Mouse (Mus musculus) hindbrain, embryonic 13.5 days (tissue): ENCODE measurements around the gene Spata45. TPM values are rescaled to one million over a fixed set of nuclear protein-coding genes. Genes with fewer than 3 reads are reported as not detected.
A peak's percentile ranks its signal among the peaks of the same experiment; 100 is the strongest.

ENCODE experiments used
- ATAC-seq: fragments of 200-750 bp; cut with Nextera tagmentation; 2 replicates; pipeline ENCODE4 v1.8.0; 2017; ENCODE audit warnings: moderate TSS enrichment; ENCODE audit not compliant: low FRiP score
- H3K27ac ChIP-seq: fragments of 300-500 bp; sonication (generic); 2 replicates; pipeline ENCODE4 v1.5.1; 2015; ENCODE audit warnings: inconsistent platforms, mild to moderate bottlenecking, moderate library complexity
- H3K27me3 ChIP-seq: fragments of 300-500 bp; sonication (generic); 2 replicates; pipeline ENCODE4 v1.6.1; 2015; ENCODE audit warnings: mild to moderate bottlenecking, inconsistent platforms
- H3K36me3 ChIP-seq: fragments of 300-500 bp; sonication (generic); 2 replicates; pipeline ENCODE4 v1.6.1; 2015; ENCODE audit warnings: mild to moderate bottlenecking, inconsistent platforms
- H3K4me1 ChIP-seq: fragments of 300-500 bp; sonication (generic); replicated peaks from 2 replicates; pipeline ENCODE4 v1.6.1; 2015; ENCODE audit warnings: inconsistent platforms
- H3K4me2 ChIP-seq: fragments of 300-500 bp; sonication (generic); 2 replicates; pipeline ENCODE4 v1.6.1; 2015; ENCODE audit warnings: inconsistent platforms, mild to moderate bottlenecking, moderate library complexity
- H3K4me3 ChIP-seq: fragments of 300-500 bp; sonication (generic); 2 replicates; pipeline ENCODE4 v1.5.1; 2015; ENCODE audit warnings: mild to moderate bottlenecking, inconsistent platforms
- H3K9ac ChIP-seq: fragments of 300-500 bp; sonication (generic); 2 replicates; pipeline ENCODE4 v1.6.1; 2015; ENCODE audit warnings: mild to moderate bottlenecking, inconsistent platforms
- H3K9me3 ChIP-seq: fragments of 300-500 bp; sonication (generic); 2 replicates; pipeline ENCODE4 v1.6.1; 2016; ENCODE audit warnings: inconsistent platforms
- WGBS: fragments of 180-500 bp; shearing (Covaris S2); methylation state at CpG from one replicate; pipeline ENCODE4 v1.1.7; 2015; 5-methylcytosine and 5-hydroxymethylcytosine counted together
- polyA plus RNA-seq: library from polyadenylated mRNA; unstranded; fragments of >200 nt; fragmentation: Nextera tagmentation; extraction: Ambion mirVana; gene quantifications from 2 replicates; pipeline ENCODE4 v1.2.1, GENCODE M21; 2015

Gene Spata45
- polyA plus RNA-seq, 1 experiment from 2014 or later: not detected

- Histone ChIP-seq H3K9ac (no peak overlapping the region), H3K9me3 (no peaks in the 10 kb centered on the region), H3K4me1 (no peaks in the 10 kb centered on the region), H3K4me2 (no peak overlapping the region), H3K36me3 (no peaks in the 10 kb centered on the region), H3K4me3 (no peak overlapping the region), H3K27me3 (no peaks in the 10 kb centered on the region), H3K27ac (no peak overlapping the region)
- no peak for ATAC-seq
- 71% methylated on average over 7 of the region's 7 CpGs for WGBS
Observed at GRCm38 (mm10) chr1:191046231-191046824, 9.9 kb downstream of the Spata45 start.

- no peak overlapping the region for H3K27ac ChIP-seq
- H3K9me3 ChIP-seq: no peaks in the 10 kb centered on the region
- no peak overlapping the region for H3K4me2 ChIP-seq
- H3K4me3 ChIP-seq: no peak overlapping the region
- no peaks in the 10 kb centered on the region for H3K36me3 ChIP-seq
- no peak overlapping the region for H3K9ac ChIP-seq
- WGBS: 90% methylated on average over 3 of the region's 3 CpGs
- ATAC-seq: no peak
- no peaks in the 10 kb centered on the region for H3K4me1 ChIP-seq
- H3K27me3 ChIP-seq: no peaks in the 10 kb centered on the region
Observed at GRCm38 (mm10) chr1:191053555-191053954, 17.1 kb downstream of the Spata45 start.

- ATAC-seq: no peak
- H3K4me2 ChIP-seq: no peak overlapping the region
Observed at GRCm38 (mm10) chr1:191054870-191055532, 18.6 kb downstream of the Spata45 start.

GRCm38 (mm10) chr1:191055533-191055873 is 19.1 kb downstream of the Spata45 start:
- H3K27me3 ChIP-seq: no peaks in the 10 kb centered on the region
- H3K36me3 ChIP-seq: no peaks in the 10 kb centered on the region
- H3K4me1 ChIP-seq: no peaks in the 10 kb centered on the region
- no peak for ATAC-seq
- H3K27ac ChIP-seq: no peak overlapping the region
- 80% methylated on average over 2 of the region's 2 CpGs for WGBS
- no peaks in the 10 kb centered on the region for H3K9me3 ChIP-seq
- no peak overlapping the region for H3K9ac ChIP-seq
- H3K4me2 ChIP-seq: no peak overlapping the region
- H3K4me3 ChIP-seq: no peak overlapping the region

More at GRCm38 (mm10) chr1:191054870-191055532, 18.6 kb downstream of the Spata45 start:
- Histone ChIP-seq H3K9ac (no peak overlapping the region), H3K4me1 (no peaks in the 10 kb centered on the region), H3K27me3 (no peaks in the 10 kb centered on the region), H3K9me3 (no peaks in the 10 kb centered on the region), H3K36me3 (no peaks in the 10 kb centered on the region), H3K4me3 (no peak overlapping the region), H3K27ac (no peak overlapping the region)
- WGBS: 79% methylated on average over 8 of the region's 8 CpGs

GRCm38 (mm10) chr1:191057461-191057860 is 21.0 kb downstream of the Spata45 start:
- ATAC-seq: no peak
- no peaks in the 10 kb centered on the region for H3K36me3 ChIP-seq
- H3K9me3 ChIP-seq: no peaks in the 10 kb centered on the region
- no peak overlapping the region for H3K4me3 ChIP-seq
- H3K4me1 ChIP-seq: peaks cover 8% of the 10 kb centered on the region; the same call in 1 of the 2 replicates
- no peak overlapping the region for H3K27ac ChIP-seq
- H3K9ac ChIP-seq: no peak overlapping the region
- H3K27me3 ChIP-seq: no peaks in the 10 kb centered on the region
- no peak overlapping the region for H3K4me2 ChIP-seq
- 77% methylated on average over 3 of the region's 3 CpGs for whole genome bisulfite sequencing

- Histone ChIP-seq H3K27ac (peak overlapping the region; percentile 69; the same call in 1 of the 2 replicates), H3K4me3 (peak overlapping the region; percentile 81)
- peak; percentile 60; the same call in 1 of the 2 replicates for ATAC-seq
Observed at GRCm38 (mm10) chr1:191062241-191062780, 25.9 kb downstream of the Spata45 start.

GRCm38 (mm10) chr1:191062781-191063485 is 26.5 kb downstream of the Spata45 start, which contains the start of the genes Tatdn3 and Nsl1:
Gene Tatdn3, minus strand, starts transcription at chr1:191062932.
Gene Nsl1, plus strand, starts transcription at chr1:191063012.
- H3K4me2 ChIP-seq: peak within 1 kb of the TSS; percentile 95
- ATAC-seq: peak; percentile 91

More at GRCm38 (mm10) chr1:191062241-191062780, 25.9 kb downstream of the Spata45 start:
- no peaks in the 10 kb centered on the region for H3K9me3 ChIP-seq
- 5% methylated on average over 15 of the region's 15 CpGs for WGBS
- peak overlapping the region; percentile 95 for H3K4me2 ChIP-seq
- peaks cover 18% of the 10 kb centered on the region for H3K4me1 ChIP-seq
- H3K9ac ChIP-seq: peak overlapping the region; percentile 82
- no peaks in the 10 kb centered on the region for H3K36me3 ChIP-seq
- H3K27me3 ChIP-seq: no peaks in the 10 kb centered on the region

GRCm38 (mm10) chr1:191063700-191064099 is 27.3 kb downstream of the Spata45 start:
- no peaks in the 10 kb centered on the region for H3K36me3 ChIP-seq
- H3K9ac ChIP-seq: peak overlapping the region; percentile 82; the same call in 1 of the 2 replicates
- peak overlapping the region; percentile 81 for H3K4me3 ChIP-seq
- no peaks in the 10 kb centered on the region for H3K27me3 ChIP-seq
- H3K4me2 ChIP-seq: peak overlapping the region; percentile 95
- H3K4me1 ChIP-seq: peaks cover 18% of the 10 kb centered on the region
- no peak overlapping the region for H3K27ac ChIP-seq
- 63% methylated on average over 9 of the region's 9 CpGs for WGBS
- ATAC-seq: no peak
- no peaks in the 10 kb centered on the region for H3K9me3 ChIP-seq

More at GRCm38 (mm10) chr1:191062781-191063485, 26.5 kb downstream of the Spata45 start, which contains the start of the genes Tatdn3 and Nsl1:
- no peaks in the 10 kb centered on the region for H3K27me3 ChIP-seq
- H3K4me1 ChIP-seq: peaks cover 18% of the 10 kb centered on the region
- under 1% methylated on average over 56 of the region's 56 CpGs for WGBS
- no peaks in the 10 kb centered on the region for H3K36me3 ChIP-seq
- H3K9me3 ChIP-seq: no peaks in the 10 kb centered on the region
- H3K27ac ChIP-seq: peak within 1 kb of the TSS; percentile 69; the same call in 1 of the 2 replicates
- peak within 1 kb of the TSS; percentile 82 for H3K9ac ChIP-seq
- H3K4me3 ChIP-seq: peak within 1 kb of the TSS; percentile 81

GRCm38 (mm10) chr1:191064535-191064934 is 28.1 kb downstream of the Spata45 start:
- WGBS: 89% methylated on average over 2 of the region's 2 CpGs
- H3K4me2 ChIP-seq: no peak overlapping the region

GRCm38 (mm10) chr1:191065188-191065587 is 28.7 kb downstream of the Spata45 start:
- Histone ChIP-seq H3K9ac (no peak overlapping the region), H3K36me3 (0 out of 2 replicates have a peak, but pooled peaks cover under 1% of the 10 kb centered on the region), H3K4me1 (peaks cover 18% of the 10 kb centered on the region), H3K27me3 (no peaks in the 10 kb centered on the region), H3K4me3 (no peak overlapping the region), H3K9me3 (no peaks in the 10 kb centered on the region), H3K27ac (no peak overlapping the region), H3K4me2 (no peak overlapping the region)
- ATAC-seq: no peak
- 85% methylated on average over 4 of the region's 4 CpGs for WGBS

More at GRCm38 (mm10) chr1:191064535-191064934, 28.1 kb downstream of the Spata45 start:
- ATAC-seq: no peak
- H3K9me3 ChIP-seq: no peaks in the 10 kb centered on the region
- no peak overlapping the region for H3K27ac ChIP-seq
- peaks cover 18% of the 10 kb centered on the region for H3K4me1 ChIP-seq
- H3K4me3 ChIP-seq: no peak overlapping the region
- no peaks in the 10 kb centered on the region for H3K27me3 ChIP-seq
- no peaks in the 10 kb centered on the region for H3K36me3 ChIP-seq
- H3K9ac ChIP-seq: no peak overlapping the region

- Histone ChIP-seq H3K9me3 (no peaks in the 10 kb centered on the region), H3K4me3 (no peak overlapping the region), H3K36me3 (peaks cover 17% of the 10 kb centered on the region), H3K27ac (no peak overlapping the region), H3K9ac (no peak overlapping the region), H3K4me1 (peaks cover 6% of the 10 kb centered on the region), H3K27me3 (no peaks in the 10 kb centered on the region), H3K4me2 (no peak overlapping the region)
- no peak for ATAC-seq
- WGBS: 81% methylated on average over 5 of the region's 5 CpGs
Observed at GRCm38 (mm10) chr1:191068377-191068776, 31.9 kb downstream of the Spata45 start.

GRCm38 (mm10) chr1:191070259-191070658 is 33.8 kb downstream of the Spata45 start:
- H3K9ac ChIP-seq: no peak overlapping the region
- H3K4me2 ChIP-seq: no peak overlapping the region
- peaks cover 17% of the 10 kb centered on the region for H3K36me3 ChIP-seq
- no peak overlapping the region for H3K27ac ChIP-seq
- H3K9me3 ChIP-seq: no peaks in the 10 kb centered on the region
- no peaks in the 10 kb centered on the region for H3K4me1 ChIP-seq
- no peaks in the 10 kb centered on the region for H3K27me3 ChIP-seq
- no peak overlapping the region for H3K4me3 ChIP-seq
- no peak for ATAC-seq
- WGBS: 89% methylated on average over 4 of the region's 4 CpGs
